Mouse (Mus musculus) v-Abl transformed pro-B cells (cell line): Measurements from ENCODE around the gene Mob3a.

ENCODE experiments used
- in situ Hi-C, 2 experiments: fragments of 400-800 bp; cut with MboI; formaldehyde crosslinking; loops; one replicate each; pipeline ENCODE4 v1.15.1; 2025; ENCODE audit not compliant: unreplicated experiment in 2 of 2

Gene Mob3a

DNA sequence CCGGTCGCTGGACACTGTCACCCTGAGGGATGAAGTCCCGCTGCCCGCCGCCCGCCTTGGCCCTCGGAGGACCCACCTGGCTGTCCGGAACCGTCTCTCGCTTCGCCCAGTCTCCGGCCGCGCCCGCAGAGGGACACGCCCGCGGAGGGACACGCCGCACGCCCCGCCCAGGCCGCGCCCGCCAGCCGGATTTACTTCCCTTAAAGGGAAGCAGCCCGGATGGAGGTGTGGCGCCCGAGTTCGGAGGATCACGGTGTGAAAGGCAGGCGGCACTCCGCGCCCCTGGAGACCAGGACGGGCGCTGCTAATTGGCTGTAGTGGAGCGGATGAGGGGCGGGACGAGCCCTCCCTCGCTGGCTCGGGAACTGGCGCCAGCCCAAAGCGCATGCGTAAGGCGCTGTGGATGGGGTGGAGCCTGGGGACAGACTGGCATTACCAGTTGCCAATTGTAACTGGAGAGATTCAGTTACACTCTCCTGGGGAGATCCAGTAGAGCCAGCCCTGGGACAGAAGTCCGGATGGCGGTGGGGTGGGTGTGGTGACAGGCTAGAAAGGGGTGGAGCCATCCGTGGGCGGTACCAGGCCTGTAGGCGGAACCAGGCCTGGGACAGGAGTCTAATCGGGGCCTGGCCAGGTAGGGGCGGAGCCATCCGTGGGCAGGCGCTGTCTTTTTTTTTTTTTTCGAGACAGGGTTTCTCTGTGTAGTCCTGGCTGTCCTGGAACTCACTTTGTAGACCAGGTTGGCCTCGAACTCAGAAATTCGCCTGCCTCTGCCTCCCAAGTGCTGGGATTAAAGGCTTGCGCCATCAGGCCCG is at the start of gene Mob3a, which contains the start of gene Izumo4:
Mob3a (minus strand) TSS at position 257 of the 815 bp plus-strand sequence.
Izumo4 (plus strand) TSS at position 464 of the 815 bp plus-strand sequence.
- in situ Hi-C loops = no loop called here

DNA sequence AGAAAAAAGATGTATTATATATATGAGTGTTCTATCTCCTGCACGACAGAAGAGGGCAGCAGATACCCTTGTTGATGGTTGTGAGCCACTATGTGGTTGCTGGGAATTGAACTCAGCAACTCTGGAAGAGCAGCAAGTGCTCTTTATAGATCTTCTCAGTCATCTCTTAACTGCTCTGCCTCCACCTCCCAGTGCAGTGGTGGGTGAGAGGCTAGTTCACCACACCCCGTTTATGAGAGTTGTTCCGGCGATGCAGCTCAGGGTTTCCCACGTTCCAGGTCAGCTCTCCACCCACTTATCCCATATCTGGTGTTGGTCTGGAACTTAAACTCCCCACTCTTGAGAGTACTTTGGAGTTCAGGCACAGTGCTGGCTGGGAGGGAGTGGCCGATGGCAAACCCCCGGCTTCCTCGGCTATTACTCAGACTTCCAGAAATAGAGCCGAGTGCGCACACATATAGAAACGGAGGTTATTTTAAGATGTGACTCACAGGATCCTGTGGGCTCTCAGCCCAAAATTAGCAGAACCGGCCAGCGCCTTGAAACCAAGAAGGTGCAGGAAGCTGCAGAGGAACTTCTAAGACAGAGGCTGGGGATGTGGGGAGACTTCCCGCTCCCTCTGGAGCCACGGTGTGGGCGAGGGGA is 49.5 kb upstream of the Mob3a start:
- in situ Hi-C loops = no loop called here

DNA sequence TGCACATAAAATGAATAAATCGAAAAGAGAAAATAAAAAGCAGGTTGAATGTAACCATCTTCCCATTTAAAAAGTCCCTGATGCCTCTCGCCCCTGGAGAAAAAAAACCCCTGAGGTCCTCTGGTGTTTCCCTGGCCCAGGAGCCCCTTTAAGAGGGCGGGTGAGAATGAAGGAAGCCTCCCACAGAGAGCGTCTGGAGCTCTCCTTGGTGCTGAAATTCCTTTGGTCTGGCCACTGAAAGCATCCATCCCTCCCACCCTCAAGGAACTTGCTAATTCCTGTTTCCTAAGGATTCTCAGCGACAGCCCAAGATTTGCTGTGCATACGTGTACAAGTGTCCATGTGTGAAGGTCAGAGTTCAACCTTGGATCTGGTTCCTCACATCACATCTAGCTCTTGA is 46.8 kb upstream of the Mob3a start:
- in situ Hi-C loops = loop anchor here (5.0 to 10.0 kb wide), 5 partner anchors 74 to 244 kb away; partner anchors contain the start of gene Klf16 (in 1 of the 2)

DNA sequence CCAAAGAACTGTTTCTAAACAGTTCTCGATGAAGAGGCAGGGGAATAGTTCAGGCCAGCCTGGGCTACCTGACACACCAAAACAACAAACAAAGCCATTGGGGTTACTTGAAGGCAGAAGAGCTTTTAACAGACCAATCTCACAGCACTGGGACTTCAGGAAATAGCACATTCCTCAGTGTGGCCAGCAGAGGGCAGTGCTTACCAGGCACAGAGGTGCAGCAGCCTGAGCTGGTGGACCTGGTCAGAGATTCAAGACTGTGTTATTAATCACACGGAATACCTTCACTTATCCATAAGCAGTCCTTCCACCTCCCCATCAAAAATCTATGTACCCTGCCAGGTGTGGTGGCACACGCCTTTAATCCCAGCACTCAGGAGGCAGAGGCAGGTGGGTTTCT is 45.6 kb upstream of the Mob3a start:
- in situ Hi-C loops = loop anchor here (5.0 to 10.0 kb wide), 5 partner anchors 75 to 245 kb away; partner anchors contain the start of gene Klf16 (in 1 of the 2)

DNA sequence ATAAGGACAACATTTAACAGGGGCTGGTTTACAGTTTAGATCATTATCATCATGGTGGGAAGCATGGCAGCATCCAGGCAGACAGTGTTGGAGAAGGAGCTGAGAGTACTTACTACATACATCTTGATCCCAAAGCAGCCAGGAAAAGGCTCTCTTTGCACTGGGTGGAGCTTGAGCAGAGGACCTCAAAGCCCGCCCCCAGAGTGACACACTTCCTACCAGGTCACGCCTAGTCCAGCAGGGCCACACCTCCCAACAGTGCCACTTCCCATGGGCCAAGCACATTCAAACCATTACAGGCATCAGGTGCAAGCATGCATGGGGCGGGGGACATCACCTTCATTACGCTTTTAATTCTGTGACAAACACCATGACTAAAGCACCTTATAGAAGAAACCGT is 42.5 kb upstream of the Mob3a start:
- in situ Hi-C loops = loop anchor here in 1 of 2 experiments (10.0 kb wide), 1 partner anchor 169 kb away; the partner anchor contains the start of gene Klf16

DNA sequence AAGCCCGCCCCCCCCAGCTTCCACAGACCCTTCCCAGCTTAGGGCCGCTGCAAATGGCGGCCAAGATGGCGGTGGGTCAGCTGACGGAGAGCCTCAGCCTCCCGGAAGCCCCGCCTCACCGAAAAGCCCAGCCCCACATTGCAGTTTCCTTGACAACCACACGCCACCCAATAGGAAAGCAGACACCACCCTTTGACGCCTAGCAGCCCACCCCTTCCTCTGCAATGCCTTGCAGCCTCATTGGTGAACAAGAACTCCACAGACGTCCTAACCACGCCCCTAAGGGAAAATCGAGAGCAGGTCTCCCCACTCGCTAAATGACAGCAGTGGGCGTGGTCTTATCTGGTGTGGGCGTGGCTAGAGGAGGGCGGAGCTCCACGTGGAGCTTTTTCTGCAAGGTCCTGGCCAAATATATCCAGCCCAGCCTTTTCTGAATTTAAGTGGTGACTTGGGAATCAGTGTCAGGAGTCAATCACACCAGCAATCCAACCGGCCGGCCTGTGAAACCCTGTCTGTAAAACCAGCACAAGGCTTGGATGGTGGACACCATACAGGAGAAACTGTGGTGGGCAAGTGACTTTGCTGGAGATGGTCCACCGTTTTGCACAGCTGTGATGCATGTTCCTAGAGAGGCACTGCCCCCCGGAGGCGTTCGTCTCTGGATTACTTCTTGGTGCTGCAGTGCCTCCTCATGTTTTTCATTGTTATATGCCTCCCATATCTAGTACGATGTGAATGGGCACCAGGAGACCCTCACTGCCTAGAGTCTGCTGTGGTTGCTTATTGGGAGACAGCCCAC is 40.6 kb upstream of the Mob3a start, which contains the start of gene Ap3d1:
Ap3d1 (minus strand) TSS at position 85 of the 799 bp plus-strand sequence.
- in situ Hi-C loops = loop anchor here in 1 of 2 experiments (10.0 kb wide), 1 partner anchor 168 kb away; the partner anchor contains the start of gene Klf16

DNA sequence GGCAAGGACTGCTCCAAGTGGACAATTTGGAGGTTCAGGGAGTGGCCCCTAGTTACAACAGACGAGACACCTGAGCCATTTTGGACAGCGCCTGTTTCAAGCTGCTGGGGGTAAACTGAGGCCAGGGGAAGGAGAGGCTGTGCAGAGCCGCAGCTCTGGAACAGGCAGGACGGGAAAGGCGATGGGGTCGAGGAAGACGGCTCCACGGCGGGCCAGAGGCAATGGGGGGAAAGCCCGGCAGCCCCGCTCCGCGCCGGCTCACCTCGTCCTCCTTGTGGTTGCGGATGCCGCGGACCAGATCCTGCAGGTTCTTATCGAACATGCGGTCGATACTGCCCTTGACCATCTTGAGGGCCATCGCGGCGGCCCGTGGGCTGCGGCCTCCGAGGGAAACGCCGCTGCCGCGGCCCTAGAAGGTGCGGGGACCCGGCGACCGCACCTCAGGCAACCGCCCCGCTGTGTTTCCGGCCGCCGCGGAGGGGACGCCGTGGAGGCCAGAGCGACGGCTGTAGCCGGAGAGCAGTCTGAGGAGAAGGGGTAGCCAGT is 39.9 kb upstream of the Mob3a start:
- in situ Hi-C loops = loop anchor here in 1 of 2 experiments (10.0 kb wide), 1 partner anchor 167 kb away; the partner anchor contains the start of gene Klf16

DNA sequence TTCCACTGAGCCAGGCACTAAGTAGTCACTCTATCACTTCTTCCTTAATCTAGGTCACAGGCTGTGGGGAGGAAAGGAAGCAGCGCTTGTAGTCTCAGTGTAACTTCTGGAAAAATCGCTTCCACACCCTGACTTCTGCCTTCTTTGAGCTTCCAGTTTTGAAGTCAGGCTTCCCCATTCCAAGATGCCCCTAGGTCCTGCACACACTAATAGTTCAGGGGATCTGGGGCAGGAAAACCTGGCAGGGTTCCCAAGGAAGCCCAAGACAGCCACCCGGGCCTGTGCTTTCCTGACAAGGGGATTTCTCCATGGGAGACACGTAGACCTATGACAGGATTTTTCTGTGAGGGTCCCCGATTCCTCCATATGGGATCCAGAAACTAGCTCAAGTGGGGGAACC is 39.4 kb upstream of the Mob3a start:
- in situ Hi-C loops = loop anchor here in 1 of 2 experiments (10.0 kb wide), 1 partner anchor 166 kb away; the partner anchor contains the start of gene Klf16

DNA sequence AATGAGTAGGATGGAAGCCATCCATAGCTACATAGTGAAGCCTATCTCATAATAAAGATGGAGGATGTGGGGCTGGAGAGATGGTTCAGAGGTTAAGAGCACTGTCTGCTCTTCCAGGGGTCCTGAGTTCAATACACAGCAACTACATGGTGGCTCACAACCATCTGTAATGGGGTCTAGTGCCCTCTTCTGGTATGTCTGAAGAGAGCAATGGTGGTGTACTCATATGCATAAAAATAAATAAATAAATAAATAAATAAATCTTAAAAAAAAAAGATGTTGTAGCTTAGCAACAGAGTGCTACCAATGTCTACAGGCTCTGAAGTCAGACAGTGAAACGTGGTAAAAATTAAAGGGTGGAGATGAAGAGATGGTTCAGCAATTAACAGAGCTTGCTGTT is 36.9 kb upstream of the Mob3a start:
- in situ Hi-C loops = no loop called here

DNA sequence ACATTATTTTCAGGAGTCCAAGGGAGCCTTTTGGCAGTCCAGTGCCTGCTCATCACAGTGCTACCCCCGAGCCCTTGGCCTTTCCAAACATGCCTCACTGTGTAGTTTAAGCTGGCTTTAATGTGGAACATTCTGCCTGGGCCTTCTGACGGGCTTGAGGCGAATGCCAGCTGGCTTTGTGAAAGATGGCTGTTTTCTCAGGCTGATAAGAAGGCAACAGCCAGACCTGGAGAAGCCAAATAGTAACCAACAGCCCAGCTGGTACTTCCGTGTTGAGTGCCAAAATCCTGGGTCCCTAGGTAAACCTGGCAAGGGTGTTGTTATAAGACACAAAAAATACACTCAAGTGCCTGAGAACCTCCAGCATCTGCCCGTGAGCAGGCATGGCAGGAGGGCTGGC is 35.0 kb upstream of the Mob3a start:
- in situ Hi-C loops = no loop called here

DNA sequence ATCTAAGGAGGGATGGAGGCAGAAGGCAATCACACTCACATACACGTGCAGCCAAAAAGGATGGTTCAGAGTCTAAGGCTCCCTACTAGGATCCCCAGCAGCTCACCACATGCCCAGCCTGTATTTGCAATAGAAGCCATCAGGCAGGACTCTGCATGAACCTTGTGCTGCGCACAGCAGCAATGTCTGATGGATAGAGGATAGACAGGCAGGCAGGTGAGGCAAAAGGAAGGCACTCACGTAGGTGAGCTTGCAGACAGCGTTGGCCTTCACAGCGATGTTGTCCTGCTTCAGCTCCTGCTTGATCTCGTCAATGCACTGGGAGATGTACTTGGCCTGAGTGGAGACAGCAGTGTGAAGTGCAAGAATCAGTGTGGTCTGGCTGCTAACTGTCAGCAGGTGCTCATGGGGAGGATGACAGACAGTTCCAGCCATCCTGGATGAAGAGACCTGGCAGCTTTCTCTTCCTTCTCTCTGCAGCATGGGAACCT is 30.9 kb upstream of the Mob3a start:
- in situ Hi-C loops = no loop called here

DNA sequence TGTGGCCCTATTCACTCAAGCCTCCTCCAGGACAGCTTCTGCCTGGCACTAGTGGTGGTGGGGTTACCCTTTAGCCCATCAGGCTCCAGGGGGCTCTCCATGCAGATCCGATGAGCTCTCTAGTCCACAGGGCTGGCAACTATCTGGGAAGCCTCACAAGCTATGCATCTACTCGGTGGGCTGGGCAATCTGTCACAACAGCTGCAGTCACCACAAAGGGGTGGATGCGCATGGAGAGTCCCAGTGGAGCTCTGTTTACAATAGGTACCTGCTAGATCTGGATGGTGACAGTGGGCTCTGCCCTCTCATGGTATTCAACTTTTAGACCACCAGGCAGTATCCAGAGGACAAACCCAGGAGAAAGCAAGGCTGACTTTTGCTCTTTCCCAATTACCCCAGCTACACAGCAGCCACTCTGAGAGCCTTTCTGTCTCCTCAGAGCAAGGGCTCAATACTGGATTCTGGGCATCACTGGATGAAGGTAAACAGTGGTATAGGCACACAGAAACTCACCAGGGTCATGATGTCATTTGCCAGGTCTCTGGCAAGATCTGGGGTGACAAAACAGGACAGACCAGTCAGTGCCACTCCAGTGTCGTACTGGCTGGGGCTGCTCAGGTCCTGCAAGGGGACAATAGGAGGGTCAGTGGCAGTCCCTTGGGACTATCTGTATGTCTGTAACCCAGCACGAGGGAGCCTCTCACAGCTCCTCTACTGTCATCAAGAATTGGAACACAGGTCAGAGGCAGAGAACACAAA is 25.8 kb upstream of the Mob3a start:
- in situ Hi-C loops = no loop called here

DNA sequence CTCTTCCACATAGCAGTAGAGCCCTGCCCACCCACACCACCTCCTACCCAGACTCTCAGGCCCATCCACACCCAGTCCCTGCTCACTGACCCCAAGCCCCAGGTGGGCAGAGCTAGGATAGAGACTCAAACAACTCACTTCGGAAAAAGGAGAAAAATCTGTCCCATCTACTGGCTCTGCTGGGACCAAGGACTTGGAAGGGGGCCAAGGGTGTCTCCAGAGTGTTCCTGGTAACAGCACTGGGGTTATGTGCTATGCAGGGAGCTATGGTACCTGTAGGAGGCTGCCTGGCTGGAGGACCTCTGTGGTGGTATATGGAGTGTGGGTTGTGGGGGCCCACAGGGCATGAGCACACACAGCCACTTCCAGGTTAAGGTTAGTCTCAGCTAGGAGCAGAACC is 15.5 kb upstream of the Mob3a start:
- in situ Hi-C loops = no loop called here

DNA sequence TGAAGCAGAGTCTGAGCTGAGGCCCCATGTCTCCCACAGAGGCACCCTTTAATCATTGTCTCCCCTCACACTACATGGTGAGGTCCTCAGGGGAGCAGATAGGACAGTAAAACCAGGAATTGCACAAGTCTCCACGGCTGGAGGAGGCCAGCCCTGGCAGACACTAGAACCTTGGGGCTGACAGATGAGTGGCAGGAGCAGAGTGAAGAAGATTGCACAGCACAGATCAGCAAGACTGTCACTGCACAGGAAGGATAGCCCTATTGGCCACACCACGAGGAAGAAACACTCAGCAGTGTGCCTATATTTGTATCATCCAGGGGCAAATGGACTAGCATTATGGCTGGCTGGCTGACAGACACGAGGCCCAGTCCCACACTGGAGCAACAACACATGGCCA is 9.1 kb upstream of the Mob3a start:
- in situ Hi-C loops = no loop called here

DNA sequence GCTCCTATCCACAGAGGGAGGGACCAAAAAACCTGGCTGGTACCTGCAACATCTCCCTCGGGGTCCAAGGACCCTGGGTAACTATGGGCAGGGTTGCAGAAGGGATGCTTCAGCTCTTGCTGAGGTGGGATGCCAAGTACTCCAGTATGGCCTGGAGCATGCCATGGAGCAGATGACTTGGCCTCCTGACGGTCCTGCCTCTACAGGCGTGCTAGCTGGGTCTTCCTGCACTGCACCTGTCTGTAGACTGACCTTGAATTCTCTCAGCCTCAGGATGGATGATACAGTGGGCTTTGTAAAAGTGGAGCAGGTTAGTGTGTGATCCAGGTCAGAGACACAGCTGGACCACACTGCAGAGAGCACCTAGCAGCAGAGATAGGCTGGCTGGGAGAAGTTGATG is 3.7 kb upstream of the Mob3a start:
- in situ Hi-C loops = no loop called here

DNA sequence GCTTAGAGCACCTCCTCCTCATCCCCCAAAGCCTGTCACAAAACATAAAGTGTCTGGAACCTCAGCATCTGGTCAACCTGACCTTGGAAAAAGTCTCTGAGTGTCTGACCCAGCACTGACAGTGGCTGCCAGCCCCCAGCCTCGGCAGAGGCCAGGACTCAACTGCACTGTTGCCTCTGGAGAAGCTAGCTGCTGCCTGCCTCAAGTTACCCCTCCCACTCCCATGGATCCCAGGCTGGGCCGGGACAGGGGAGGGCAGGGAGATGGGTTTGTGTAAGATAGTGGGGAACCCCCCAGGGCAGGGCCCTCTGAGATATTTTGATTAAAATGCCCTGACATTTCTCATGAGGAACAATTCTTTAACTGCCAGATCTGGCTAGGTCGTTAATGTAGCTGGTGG is 3.3 kb upstream of the Mob3a start:
- in situ Hi-C loops = no loop called here

DNA sequence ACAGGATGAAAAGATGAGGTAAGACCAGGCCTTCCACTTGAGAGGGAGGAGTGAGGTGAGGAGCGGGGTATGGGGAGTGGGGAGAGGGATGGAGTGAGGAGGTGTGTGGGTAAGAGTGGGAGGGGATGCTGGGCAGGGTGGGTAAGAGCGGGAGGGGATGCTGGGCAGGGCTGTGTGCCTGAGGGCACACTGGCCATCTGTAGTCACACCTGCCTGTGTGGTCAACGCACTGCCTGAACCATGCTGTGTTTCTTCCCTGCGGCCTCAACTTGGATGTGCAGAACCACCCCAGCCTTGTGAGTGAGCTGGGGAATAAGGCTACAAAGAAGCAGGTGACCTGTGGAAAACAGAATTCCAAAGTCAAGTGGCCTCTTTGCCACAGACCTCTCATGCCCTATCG is 2.6 kb upstream of the Mob3a start:
- in situ Hi-C loops = no loop called here

DNA sequence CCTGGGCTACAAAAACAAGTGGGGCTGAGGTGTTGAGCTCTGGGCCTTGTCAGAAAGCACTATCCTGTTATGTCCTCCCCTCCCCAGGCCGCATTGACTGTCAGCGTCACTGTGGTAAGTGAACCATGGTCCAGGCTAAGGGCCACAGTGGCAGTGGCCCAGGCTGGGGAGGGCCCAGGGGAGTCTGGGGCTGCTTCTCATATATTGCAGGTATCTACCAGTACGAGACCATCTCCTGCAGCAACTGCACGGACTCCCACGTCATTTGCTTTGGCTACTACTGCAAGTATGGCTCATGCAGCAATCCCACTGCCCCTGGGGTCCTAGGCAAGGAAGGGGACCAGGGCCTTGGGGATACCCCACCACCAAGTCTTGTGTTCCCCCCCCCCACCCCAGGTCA is 1.9 kb upstream of the Mob3a start:
- in situ Hi-C loops = no loop called here
